Mouse (Mus musculus): ENCODE results near the gene Zfp941. TPM values are rescaled to one million over a fixed set of nuclear protein-coding genes. Genes with fewer than 3 reads are reported as not detected.

Zfp941 gene
- 12.0 and 13.6 TPM in 2 replicates for total RNA-seq (2012; rRNA removed)

- Histone ChIP-seq H3K4me3 (ENCODE audit: insufficient read depth in 1 of 2, low read depth in 1 of 2, low read length in 2 of 2, poor library complexity in 1 of 2, severe bottlenecking in 1 of 2) (peak within 1 kb of the TSS; percentile 88 to 91), H3K27ac (ENCODE audit: insufficient read depth, low read depth, low read length, poor library complexity, severe bottlenecking) (peak within 1 kb of the TSS; percentile 11), H3K9me3 (ENCODE audit: control insufficient read depth, insufficient read depth, low read depth, low read length) (no peaks in the 10 kb centered on the region), H3K4me1 (ENCODE audit: control insufficient read depth in 2 of 2, insufficient read depth in 2 of 2, low read length in 2 of 2, poor library complexity in 1 of 2) (0 out of 4 replicates have a peak, but pooled peaks cover 0 to 2% of the 10 kb centered on the region in 2 experiments), H3K9ac (ENCODE audit: insufficient read depth, low read depth, low read length, poor library complexity, severe bottlenecking) (peak within 1 kb of the TSS; percentile 86), H3K36me3 (ENCODE audit: control insufficient read depth, insufficient read depth, low read length, poor library complexity, severe bottlenecking) (peaks cover 4% of the 10 kb centered on the region)
- no peak for TF ChIP-seq ZNF384 (IDR thresholded peaks at IDR 0.05; ENCODE audit: low read depth, low read length)
- 0 out of 2 replicates have a peak, but pooled peaks have one; percentile 37 for TF ChIP-seq HCFC1 (IDR thresholded peaks at IDR 0.05; ENCODE audit: borderline replicate concordance, insufficient read depth, low read length)
- peak; percentile 82 for TF ChIP-seq CHD2 (IDR thresholded peaks at IDR 0.05; ENCODE audit: low read depth, low read length)
- in situ Hi-C loops (cut with MboI; ENCODE audit: low sequenced_read_pairs in 2 of 2, unreplicated experiment in 2 of 2), result no loop called here
- DNase-seq (ENCODE audit: low read depth, low spot score), result peak; percentile 73
Measured at GRCm38 (mm10) chr7:140821653-140822329, at the start of gene Zfp941. Zfp941 (minus strand) TSS chr7:140822178.

DNA sequence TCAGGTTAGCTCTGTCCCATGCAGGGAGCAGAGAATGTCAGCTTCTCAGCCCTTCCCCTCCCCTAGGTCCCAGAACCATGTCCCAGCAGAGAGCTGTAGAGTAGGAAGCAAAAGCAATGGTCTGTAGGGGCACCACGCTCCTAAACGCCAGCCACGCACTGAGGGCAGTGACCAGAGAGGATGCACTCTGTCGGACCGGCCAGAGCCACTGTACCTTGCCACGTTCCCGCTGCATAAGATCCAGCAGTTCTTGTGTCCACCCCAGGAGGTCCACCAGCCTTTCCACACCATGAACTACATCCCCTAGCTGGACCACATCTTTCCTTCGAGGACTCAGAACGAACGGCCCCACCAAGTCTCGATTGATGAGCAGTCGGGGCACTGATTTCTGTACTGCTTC is 42.8 kb upstream of the Zfp941 start:
- no peak for TF ChIP-seq HCFC1 (IDR thresholded peaks at IDR 0.05; ENCODE audit: borderline replicate concordance, insufficient read depth, low read length)
- no peak for TF ChIP-seq CHD2 (IDR thresholded peaks at IDR 0.05; ENCODE audit: low read depth, low read length)
- no peak for TF ChIP-seq ZC3H11A (IDR thresholded peaks at IDR 0.05; ENCODE audit: borderline replicate concordance, low read depth, low read length)
- no peak for TF ChIP-seq ZNF384 (IDR thresholded peaks at IDR 0.05; ENCODE audit: low read depth, low read length)
- TF ChIP-seq MAFK (IDR thresholded peaks at IDR 0.05; ENCODE audit: insufficient read depth, low read depth, low read length), result no peak
- no peaks in the 10 kb centered on the region for H3K9me3 ChIP-seq (ENCODE audit: control insufficient read depth, insufficient read depth, low read depth, low read length)
- H3K4me3 ChIP-seq (ENCODE audit: insufficient read depth in 1 of 2, low read depth in 1 of 2, low read length in 2 of 2, poor library complexity in 1 of 2, severe bottlenecking in 1 of 2), result no peak overlapping the region
- H3K27ac ChIP-seq (ENCODE audit: insufficient read depth, low read depth, low read length, poor library complexity, severe bottlenecking), result no peak overlapping the region
- in situ Hi-C loops (cut with MboI; ENCODE audit: low sequenced_read_pairs in 2 of 2, unreplicated experiment in 2 of 2), result no loop called here
- H3K4me1 ChIP-seq (ENCODE audit: control insufficient read depth in 2 of 2, insufficient read depth in 2 of 2, low read length in 2 of 2, poor library complexity in 1 of 2), result no peaks in the 10 kb centered on the region
- peaks cover 51% of the 10 kb centered on the region for H3K36me3 ChIP-seq (ENCODE audit: control insufficient read depth, insufficient read depth, low read length, poor library complexity, severe bottlenecking)
- H3K9ac ChIP-seq (ENCODE audit: insufficient read depth, low read depth, low read length, poor library complexity, severe bottlenecking), result no peak overlapping the region
- no peak for DNase-seq (ENCODE audit: low read depth, low spot score)

DNA sequence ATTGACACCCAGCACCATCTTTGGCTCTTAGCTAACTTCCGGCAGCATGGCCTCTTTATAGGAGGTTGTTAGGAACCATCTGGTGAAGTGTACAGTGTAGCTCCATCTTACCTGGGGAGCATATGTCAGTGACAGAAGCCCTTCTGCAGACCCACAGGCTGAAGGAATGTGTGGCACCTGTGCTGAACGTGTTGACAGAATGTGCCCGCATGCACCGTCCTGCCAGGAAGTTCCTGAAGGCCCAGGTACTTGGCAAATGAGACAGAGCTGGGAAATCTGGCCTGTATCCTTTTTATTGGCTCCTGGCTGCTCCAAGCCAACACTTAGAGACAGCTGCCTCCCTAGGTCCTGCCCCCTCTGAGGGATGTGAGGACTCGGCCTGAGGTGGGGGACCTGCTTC is 38.8 kb upstream of the Zfp941 start:
- Histone ChIP-seq H3K36me3 (ENCODE audit: control insufficient read depth, insufficient read depth, low read length, poor library complexity, severe bottlenecking) (peaks cover 56% of the 10 kb centered on the region), H3K4me1 (ENCODE audit: control insufficient read depth in 2 of 2, insufficient read depth in 2 of 2, low read length in 2 of 2, poor library complexity in 1 of 2) (peaks cover 3 to 13% of the 10 kb centered on the region in 2 experiments; a peak in 2 of 4 replicates), H3K27ac (ENCODE audit: insufficient read depth, low read depth, low read length, poor library complexity, severe bottlenecking) (no peak overlapping the region), H3K9ac (ENCODE audit: insufficient read depth, low read depth, low read length, poor library complexity, severe bottlenecking) (no peak overlapping the region), H3K9me3 (ENCODE audit: control insufficient read depth, insufficient read depth, low read depth, low read length) (no peaks in the 10 kb centered on the region), H3K4me3 (ENCODE audit: insufficient read depth in 1 of 2, low read depth in 1 of 2, low read length in 2 of 2, poor library complexity in 1 of 2, severe bottlenecking in 1 of 2) (no peak overlapping the region)
- no peak for DNase-seq (ENCODE audit: low read depth, low spot score)
- TF ChIP-seq MAFK (IDR thresholded peaks at IDR 0.05; ENCODE audit: insufficient read depth, low read depth, low read length) (no peak), ZC3H11A (IDR thresholded peaks at IDR 0.05; ENCODE audit: borderline replicate concordance, low read depth, low read length) (no peak), HCFC1 (IDR thresholded peaks at IDR 0.05; ENCODE audit: borderline replicate concordance, insufficient read depth, low read length) (no peak), CHD2 (IDR thresholded peaks at IDR 0.05; ENCODE audit: low read depth, low read length) (no peak)
- in situ Hi-C loops (cut with MboI; ENCODE audit: low sequenced_read_pairs in 2 of 2, unreplicated experiment in 2 of 2), result no loop called here

DNA sequence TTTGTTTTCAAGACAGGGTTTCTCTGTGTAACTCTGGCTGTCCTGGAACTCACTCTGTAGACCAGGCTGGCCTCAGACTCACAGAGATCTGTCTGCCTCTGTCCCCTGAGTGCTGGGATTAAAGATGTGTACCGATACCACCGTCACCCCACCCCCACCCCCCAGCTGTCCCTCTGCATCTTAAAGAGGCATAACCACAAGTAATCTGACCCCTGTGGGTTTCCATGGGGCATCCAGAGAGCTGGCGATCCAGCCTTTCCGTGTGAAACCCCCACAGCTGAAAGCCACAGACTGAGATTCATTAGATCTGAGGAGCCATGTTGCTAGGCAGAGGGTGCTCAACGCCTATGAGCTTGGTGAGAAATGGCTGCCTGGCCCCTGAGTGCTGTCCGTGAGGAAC is 38.0 kb upstream of the Zfp941 start:
- Histone ChIP-seq H3K9me3 (ENCODE audit: control insufficient read depth, insufficient read depth, low read depth, low read length) (no peaks in the 10 kb centered on the region), H3K4me3 (ENCODE audit: insufficient read depth in 1 of 2, low read depth in 1 of 2, low read length in 2 of 2, poor library complexity in 1 of 2, severe bottlenecking in 1 of 2) (no peak overlapping the region), H3K4me1 (ENCODE audit: control insufficient read depth in 2 of 2, insufficient read depth in 2 of 2, low read length in 2 of 2, poor library complexity in 1 of 2) (peaks cover 5 to 15% of the 10 kb centered on the region in 2 experiments; a peak in 2 of 4 replicates), H3K27ac (ENCODE audit: insufficient read depth, low read depth, low read length, poor library complexity, severe bottlenecking) (no peak overlapping the region), H3K36me3 (ENCODE audit: control insufficient read depth, insufficient read depth, low read length, poor library complexity, severe bottlenecking) (peaks cover 55% of the 10 kb centered on the region), H3K9ac (ENCODE audit: insufficient read depth, low read depth, low read length, poor library complexity, severe bottlenecking) (no peak overlapping the region)
- no peak for DNase-seq (ENCODE audit: low read depth, low spot score)
- in situ Hi-C loops (cut with MboI; ENCODE audit: low sequenced_read_pairs in 2 of 2, unreplicated experiment in 2 of 2), result no loop called here
- TF ChIP-seq ZC3H11A (IDR thresholded peaks at IDR 0.05; ENCODE audit: borderline replicate concordance, low read depth, low read length) (no peak), HCFC1 (IDR thresholded peaks at IDR 0.05; ENCODE audit: borderline replicate concordance, insufficient read depth, low read length) (no peak), ZNF384 (IDR thresholded peaks at IDR 0.05; ENCODE audit: low read depth, low read length) (no peak), CHD2 (IDR thresholded peaks at IDR 0.05; ENCODE audit: low read depth, low read length) (no peak), MAFK (IDR thresholded peaks at IDR 0.05; ENCODE audit: insufficient read depth, low read depth, low read length) (no peak)
